Mouse (Mus musculus) adrenal gland, adult 2 months (tissue): ENCODE results near the gene Dnajc17. TPM values are rescaled to one million over a fixed set of nuclear protein-coding genes. Genes with fewer than 3 reads are reported as not detected.

Source experiments
- DNase-seq: peaks from one replicate; pipeline ENCODE4 v3.0.0; 2021
- long read RNA-seq: library from polyadenylated mRNA; stranded (forward); transcript quantifications from one replicate; pipeline ENCODE4 v2.0.0, GENCODE M21; 2021
- polyA plus RNA-seq: library from polyadenylated mRNA; depleted of rRNA; stranded (reverse); fragments of >200 nt; gene quantifications from 2 replicates; pipeline ENCODE4 v1.2.3, GENCODE M21; 2012; rRNA removed
- total RNA-seq, 2 experiments: library from RNA; stranded (reverse); gene quantifications; 2 replicates each; pipeline ENCODE4 v1.2.3; 2021

The Dnajc17 gene
- total RNA-seq, result 10 to 100 TPM; 12.3 to 21.0 TPM
- 3.6 and 3.7 TPM in 2 replicates for polyA plus RNA-seq
- long read RNA-seq, partial matches to known transcripts, result 1 of 7 reads
- long read RNA-seq, other reads (novel, unspliced or antisense), result 5 of 7 reads

DNA sequence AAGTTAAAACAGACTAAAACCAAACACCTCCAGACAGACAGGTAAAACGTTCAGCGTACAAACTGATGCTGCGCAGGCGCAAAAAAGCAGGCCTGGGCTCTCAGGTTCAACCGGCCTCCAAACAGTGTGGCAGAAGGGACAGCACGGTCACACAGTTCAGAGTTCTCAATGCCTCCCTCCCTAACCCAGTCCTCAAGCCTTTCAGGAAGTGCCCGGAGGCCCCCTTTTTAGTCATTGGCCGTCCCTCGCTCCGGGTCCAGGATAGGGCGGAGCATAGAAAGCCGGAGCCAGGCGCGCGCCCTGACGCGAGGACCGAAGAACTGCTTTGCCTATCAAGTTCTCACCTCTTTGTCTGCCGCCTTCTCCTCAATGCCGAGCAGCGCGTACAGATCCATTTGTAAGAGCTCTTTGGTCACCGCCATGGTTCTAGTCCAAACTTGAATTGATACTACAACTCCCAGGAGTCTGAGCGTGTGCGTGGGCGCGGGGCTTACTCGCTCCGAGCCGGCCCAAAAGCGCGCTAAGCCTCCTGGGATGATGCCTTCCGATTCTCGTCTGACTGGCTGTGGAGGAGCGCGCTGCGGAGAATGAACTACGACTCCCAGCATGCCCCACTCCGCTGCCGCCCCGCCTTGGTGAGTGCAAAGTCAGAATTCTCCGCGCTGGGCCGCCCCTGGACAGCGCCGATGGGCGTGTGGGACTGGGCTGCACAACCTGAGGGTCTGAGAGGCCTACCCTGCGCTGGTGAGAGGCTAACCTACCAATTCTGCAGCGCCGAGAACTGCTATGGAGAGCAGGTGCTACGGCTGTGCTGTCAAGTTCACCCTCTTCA is at the start of gene Dnajc17, which contains the start of gene Zfyve19:
Dnajc17 (minus strand) TSS at position 452 of the 832 bp plus-strand sequence.
Zfyve19 (plus strand) TSS at position 274 of the 832 bp plus-strand sequence.
- DNase-seq, result peak; percentile 97

DNA sequence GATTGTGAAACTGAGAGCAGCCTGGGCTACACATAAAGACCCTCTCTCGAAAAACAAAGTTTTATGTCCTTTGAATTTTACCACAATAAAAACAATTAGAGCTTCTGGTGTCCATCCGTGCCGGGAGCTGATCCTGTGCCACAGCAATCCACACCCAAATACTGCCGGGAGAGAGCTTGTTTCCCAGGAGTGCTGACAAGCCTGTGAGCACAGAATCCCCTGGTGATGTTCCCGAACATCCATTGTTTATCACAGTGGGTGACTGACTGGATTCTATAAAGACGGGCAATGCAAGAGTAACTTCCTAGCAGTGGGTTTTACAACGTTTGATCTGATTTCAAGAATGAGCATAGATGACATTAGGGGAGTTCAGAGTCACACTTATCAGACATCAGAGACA is 46.4 kb upstream of the Dnajc17 start:
- DNase-seq, result no peak

DNA sequence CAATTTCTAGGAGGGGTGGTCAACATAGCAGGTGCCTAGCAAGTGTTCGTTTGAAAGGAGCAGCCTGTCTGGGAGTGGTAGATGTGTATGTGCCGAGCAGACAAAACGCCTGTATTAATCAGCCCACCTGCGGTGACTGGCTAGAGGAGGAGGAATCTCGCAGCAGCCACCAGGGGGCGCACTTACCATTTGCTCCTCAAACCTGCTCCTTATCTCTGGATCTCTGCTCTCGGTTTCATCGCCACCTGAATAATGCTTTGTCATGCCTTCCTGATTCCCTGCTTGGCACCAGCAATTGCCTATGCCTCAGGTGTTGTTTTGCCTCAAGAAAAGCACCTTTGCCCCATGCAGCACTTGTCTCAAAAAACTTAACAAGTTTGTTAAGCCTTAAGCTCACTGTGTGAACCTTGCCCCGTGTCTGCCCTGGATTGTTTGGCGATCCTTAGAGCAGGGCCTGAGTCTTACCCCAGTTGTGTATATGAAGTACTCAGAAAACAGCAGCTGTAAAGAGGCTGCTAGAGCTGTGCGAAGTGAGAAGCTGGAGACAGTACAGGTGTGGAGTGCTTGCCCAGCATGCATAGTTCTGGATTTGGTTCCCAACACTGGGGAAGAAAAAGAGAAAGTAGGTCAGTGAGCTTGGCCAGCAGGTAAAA is 42.4 kb upstream of the Dnajc17 start:
- peak; percentile 86 for DNase-seq

DNA sequence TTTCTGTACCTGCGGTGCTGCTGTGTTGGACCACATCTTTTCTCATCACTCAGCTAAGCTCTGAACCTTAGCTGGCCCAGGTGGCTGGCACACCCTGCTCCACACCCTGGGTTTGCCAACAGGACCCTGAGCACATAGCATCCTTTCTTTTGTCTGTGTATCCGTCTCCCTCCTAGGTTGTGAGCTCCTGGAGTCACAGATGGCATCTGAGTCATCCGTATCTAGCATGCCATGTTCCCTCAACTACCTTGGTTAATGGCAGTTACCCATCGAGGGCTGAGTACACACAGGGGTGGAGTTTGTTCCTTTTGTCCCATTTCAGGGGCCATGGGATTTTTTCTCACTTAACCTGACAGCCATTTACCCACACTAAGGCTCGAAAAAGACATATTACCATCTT is 41.8 kb upstream of the Dnajc17 start:
- no peak for DNase-seq

GRCm38 (mm10) chr2:119249592-119250061 is 41.0 kb upstream of the Dnajc17 start:
- DNase-seq, result no peak

DNA sequence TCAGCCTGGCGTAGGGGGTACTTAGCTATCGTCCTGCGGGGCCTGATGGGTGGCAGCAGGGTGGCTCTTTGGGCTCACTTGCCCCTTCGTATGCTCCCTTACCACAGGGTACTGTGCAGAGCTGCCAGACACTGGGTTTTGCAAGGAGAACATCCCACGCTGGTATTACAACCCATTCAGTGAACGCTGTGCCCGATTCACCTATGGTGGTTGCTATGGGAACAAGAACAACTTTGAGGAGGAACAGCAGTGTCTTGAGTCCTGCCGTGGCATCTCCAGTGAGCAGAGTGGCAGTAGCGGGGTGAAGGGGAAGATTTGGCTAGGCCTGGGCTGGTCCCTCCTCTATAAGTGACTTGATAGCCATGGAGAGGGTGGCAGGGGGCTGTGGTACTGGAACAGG is 39.3 kb upstream of the Dnajc17 start:
- no peak for DNase-seq

GRCm38 (mm10) chr2:119245246-119245645 is 36.7 kb upstream of the Dnajc17 start:
- DNase-seq, result no peak

DNA sequence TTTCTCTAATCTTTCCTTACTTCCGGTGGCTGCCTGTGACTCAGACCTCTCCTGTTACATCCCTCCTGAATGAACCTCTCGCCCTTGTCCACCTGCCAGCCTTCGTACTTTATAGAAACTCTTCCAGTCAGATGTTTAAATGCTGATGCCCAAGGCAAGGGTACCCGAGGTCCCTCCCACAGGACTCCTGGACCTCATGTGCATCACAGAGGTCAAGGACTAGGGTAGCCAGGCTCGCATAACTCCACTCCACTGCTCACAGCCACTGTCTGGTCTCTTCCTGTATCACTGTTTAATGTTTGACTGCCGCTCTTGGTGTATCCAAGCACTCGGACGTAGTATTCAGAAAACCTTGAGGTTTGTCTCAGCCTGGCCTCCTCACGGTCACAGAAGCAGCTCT is 34.0 kb upstream of the Dnajc17 start:
- DNase-seq, result no peak

DNA sequence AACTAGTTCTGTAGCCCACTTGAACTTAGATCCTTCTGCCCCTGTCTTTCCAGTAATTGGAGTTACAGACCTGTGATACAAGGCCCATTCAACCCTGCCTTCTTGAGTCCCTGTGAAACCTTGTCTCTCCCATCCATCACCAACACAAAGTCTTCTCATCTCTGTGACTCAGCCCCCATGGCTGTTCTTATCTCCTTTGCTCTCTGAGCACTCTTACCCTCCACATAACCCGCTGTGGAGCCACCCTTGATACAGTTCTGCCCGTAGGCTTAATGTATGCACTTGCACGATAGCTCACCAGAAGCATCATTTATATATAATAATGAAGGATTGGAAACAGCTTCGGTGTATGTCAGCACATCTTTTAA is 32.2 kb upstream of the Dnajc17 start:
- no peak for DNase-seq

GRCm38 (mm10) chr2:119240075-119240818 is 31.7 kb upstream of the Dnajc17 start:
- DNase-seq, result no peak

DNA sequence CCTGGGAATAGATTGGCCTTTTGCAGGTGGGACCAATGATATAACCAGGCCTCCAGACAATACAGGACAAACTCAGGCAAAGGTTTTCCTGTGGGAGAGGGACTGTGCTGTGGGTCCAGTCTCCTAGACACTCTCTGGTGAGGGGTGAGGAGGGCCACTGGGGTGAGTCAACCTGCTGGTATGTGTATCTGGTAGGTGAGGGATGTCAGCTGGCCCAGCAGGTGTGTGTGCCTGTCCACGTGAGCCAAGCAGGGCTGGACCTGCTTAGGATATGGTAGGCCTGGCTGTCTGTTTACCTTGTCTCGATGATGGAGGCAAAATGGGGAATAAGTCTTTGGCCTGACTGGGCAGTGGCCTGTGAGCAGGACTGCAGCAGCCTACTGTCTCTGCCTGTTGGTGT is 30.1 kb upstream of the Dnajc17 start:
- DNase-seq, result no peak

- DNase-seq, result no peak
These were observed 29.3 kb upstream of the Dnajc17 start for GRCm38 (mm10) chr2:119237871-119238220.

DNA sequence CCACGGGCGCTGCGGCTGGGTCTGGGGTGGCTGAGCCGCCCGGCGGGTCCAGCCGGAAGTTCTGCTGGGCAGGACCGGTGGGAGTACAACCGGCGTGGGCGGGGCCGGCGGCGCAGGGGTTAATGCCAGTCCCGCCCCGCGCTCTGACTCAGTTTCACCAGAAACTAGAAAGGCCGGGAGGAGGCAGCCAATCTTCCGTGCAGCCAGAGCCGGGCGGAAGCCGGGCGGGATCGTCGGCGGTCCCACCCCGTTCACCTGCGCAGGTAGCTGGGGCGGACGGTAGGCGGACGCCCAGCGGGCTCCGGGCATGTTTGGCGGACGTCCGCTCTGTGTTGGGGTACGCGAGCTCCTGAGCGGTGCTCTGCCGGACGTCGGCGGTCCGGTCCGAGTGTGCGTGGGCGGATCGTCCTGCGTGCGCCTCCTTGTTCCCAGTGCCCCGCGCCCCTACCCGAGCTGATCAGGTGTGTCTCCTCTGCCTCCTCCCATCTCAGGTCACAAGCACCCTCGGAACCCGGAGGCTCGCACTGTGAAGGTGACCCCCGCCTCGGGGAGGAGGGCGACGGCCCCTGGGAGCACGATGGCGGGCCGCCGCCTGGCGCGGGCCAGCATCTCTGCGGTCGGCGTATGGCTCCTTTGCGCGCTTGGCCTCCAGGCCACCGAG is 28.7 kb upstream of the Dnajc17 start, which contains the start of gene Spint1:
Spint1 (plus strand) TSS at position 153 of the 661 bp plus-strand sequence.
- peak; percentile 51 for DNase-seq

DNA sequence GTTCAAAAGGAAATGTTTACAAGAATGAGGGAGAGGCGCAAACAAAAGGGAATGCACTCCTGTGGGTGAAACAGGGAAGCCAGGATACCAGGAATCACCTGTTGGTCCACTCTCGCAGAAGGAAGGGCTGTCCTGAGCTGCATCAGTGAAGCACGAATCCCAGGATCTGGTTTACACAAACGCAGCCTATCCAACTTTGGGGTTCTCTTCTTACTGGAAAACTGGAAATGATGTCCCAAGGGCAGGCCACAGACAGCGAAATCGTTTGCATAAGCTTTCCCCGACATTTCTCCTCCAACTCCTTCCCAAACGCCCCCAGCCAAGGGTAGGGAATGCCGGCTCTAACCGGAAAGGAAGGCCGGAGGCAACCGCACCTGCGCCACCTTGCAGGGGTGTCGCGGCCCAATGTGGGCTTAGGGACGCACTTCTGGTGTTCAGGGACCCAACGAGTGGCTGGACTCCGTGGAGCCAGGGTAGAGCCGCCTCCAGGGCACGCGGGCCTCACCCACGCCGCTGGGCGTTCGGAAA is 28.2 kb upstream of the Dnajc17 start:
- no peak for DNase-seq

- no peak for DNase-seq
These were observed 21.4 kb upstream of the Dnajc17 start, which contains the start of gene Ppp1r14d for GRCm38 (mm10) chr2:119229775-119230704. Gene Ppp1r14d (minus strand): TSS chr2:119229906.

DNA sequence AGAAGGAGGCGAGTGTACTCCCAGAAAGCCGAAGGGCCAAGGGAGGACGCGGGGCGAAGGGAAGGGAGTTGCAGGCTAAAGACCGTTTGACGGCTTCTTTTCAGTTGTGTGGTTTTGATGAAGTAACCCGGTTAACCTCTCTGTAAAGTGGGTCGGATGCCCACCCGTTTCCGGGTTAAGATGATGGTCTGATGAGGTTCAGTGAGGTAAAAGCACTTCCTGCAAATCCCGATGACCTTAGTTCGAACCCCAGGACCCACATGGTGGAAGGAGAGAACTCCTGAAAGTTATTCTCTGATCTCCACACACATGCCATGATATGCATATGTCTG is 547 bp upstream of the Dnajc17 start:
- DNase-seq, result no peak

DNA sequence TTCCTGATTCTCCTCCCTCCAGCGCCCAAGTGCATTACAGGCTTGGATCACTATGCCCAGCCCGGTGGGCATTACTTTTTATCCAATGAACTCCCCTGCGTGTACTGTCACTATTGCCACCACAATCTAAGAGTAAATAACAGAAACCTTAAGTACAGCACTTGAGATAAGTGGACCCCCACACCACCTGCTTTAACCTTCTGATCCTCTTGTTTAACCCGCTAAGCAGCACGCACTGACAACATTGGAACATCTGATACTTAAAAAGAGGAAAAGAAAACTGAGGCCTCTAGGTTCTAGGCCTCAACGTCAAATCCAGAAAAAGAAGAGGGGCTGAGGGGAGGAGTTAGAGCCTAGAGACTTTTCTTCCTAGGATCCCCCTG is 643 bp downstream of the Dnajc17 start:
- DNase-seq, result no peak

DNA sequence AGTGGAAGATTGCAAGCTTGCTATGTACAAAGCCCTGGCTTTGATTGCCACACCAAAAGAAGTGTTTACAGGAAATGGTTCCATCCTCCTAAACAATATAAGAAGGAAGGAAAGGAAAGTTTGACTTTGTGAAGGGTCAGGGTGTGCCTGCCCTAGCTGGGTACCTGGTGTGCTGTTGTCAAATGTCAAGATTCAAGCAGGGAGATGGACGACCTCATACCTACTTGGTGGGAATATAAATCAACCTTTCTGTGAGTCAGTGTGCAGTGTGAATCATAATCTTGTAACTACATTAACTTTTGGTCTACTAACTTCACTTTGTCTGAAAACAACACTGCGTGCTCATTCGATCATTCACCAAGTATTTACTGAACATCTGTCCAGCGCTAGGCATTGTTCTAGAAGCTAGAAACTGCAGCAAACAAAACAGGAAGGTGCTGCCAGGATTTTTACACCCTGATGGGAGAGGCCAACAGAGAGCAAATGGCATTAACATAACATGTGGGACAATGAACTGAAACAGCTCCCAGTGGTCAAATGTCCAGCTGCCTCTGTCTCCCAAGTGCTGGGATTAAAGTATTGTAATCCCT is 4.6 kb downstream of the Dnajc17 start:
- peak; percentile 21 for DNase-seq

- DNase-seq, result no peak
These were observed 5.6 kb downstream of the Dnajc17 start for GRCm38 (mm10) chr2:119202914-119203453.

- no peak for DNase-seq
These were observed 9.7 kb downstream of the Dnajc17 start for GRCm38 (mm10) chr2:119198934-119199333.
